21 mouse cellular contexts compared by ENCODE assay signal in genomic region chr2:170142542-170142941, GRCm38 (mm10). TPM values are rescaled to one million over a fixed set of nuclear protein-coding genes. Genes with fewer than 3 reads are reported as not detected.
DNase-seq lines count a peak whose midpoint lies in the region; ATAC-seq lines count a peak whose summit lies in the region.
"Had no signal": no experiment of that assay in that cellular context is flagged by ENCODE, and none has a peak within 500 bp of the region (broad histone marks: within the 10 kb centered on the region; RNA-seq: fewer than 3 reads in every experiment).

No protein-coding gene starts in this region.

- no peaks in the 10 kb centered on the region for H3K9me3 ChIP-seq in kidney, embryonic 16.5 days (ENCODE audit: low read length)
- no peaks in the 10 kb centered on the region for H3K9me3 ChIP-seq in forebrain, embryonic 13.5 days (replicated peaks)
- H3K9me3 ChIP-seq: embryonic facial prominence, embryonic 10.5 days; hindbrain, embryonic 12.5 days; limb, embryonic 13.5 days had no signal

- no peaks in the 10 kb centered on the region for H3K36me3 ChIP-seq in kidney, embryonic 16.5 days (ENCODE audit: insufficient read depth, low read length)
- H3K36me3 ChIP-seq in forebrain, embryonic 13.5 days (ENCODE audit: poor library complexity, severe bottlenecking), result no peaks in the 10 kb centered on the region
- H3K36me3 ChIP-seq: embryonic facial prominence, embryonic 10.5 days; hindbrain, embryonic 12.5 days; limb, embryonic 13.5 days had no signal

- no peak overlapping the region for H3K4me3 ChIP-seq in kidney, embryonic 16.5 days (ENCODE audit: low read length)
- no peak overlapping the region for H3K4me3 ChIP-seq in forebrain, embryonic 13.5 days
- H3K4me3 ChIP-seq: embryonic facial prominence, embryonic 10.5 days; hindbrain, embryonic 12.5 days; limb, embryonic 13.5 days had no signal

- 0 out of 2 replicates have a peak, but pooled peaks have one; percentile 31 for ATAC-seq in kidney, embryonic 16.5 days (ENCODE audit: low FRiP score, low TSS enrichment)
- peak; percentile 45; the same call in 1 of the 2 replicates for ATAC-seq in erythroblast, adult 5-6 weeks (replicated peaks; ENCODE audit: low FRiP score, poor library complexity, severe bottlenecking)
- 0 out of 2 replicates have a peak, but pooled peaks have one; percentile 24 for ATAC-seq in megakaryocyte progenitor cell, adult 5-6 weeks (replicated peaks; ENCODE audit: poor library complexity)
- ATAC-seq in forebrain, embryonic 13.5 days, result no peak
- ATAC-seq: activated CD4-positive, CD25-positive, alpha-beta regulatory T cell, adult 4 months; forebrain, embryonic 14.5 days; midbrain, embryonic 16.5 days had no signal

- H3K4me1 ChIP-seq in kidney, embryonic 16.5 days (ENCODE audit: insufficient read depth, low read length), result peaks cover 8% of the 10 kb centered on the region; the same call in 1 of the 2 replicates
- no peaks in the 10 kb centered on the region for H3K4me1 ChIP-seq in forebrain, embryonic 13.5 days
- H3K4me1 ChIP-seq: hindbrain, embryonic 12.5 days had no signal

- H3K9ac ChIP-seq in kidney, embryonic 16.5 days (replicated peaks; ENCODE audit: low read length), result no peak overlapping the region
- H3K9ac ChIP-seq in forebrain, embryonic 13.5 days, result no peak overlapping the region
- H3K9ac ChIP-seq: hindbrain, embryonic 12.5 days; limb, embryonic 13.5 days had no signal

- no peaks in the 10 kb centered on the region for H3K27me3 ChIP-seq in kidney, embryonic 16.5 days (ENCODE audit: insufficient read depth, low read length)
- no peaks in the 10 kb centered on the region for H3K27me3 ChIP-seq in forebrain, embryonic 13.5 days
- H3K27me3 ChIP-seq: CH12.LX; hindbrain, embryonic 12.5 days; limb, embryonic 13.5 days had no signal

- no peak for DNase-seq in kidney, postnatal 4 days
- DNase-seq in ES-CJ7 (ENCODE audit: low read depth, low spot score), result peak; percentile 72
- no peak for DNase-seq in adrenal gland, postnatal 10 days
- no peak for DNase-seq in urinary bladder, adult 2 months (ENCODE audit: low spot score)
- DNase-seq: adrenal gland, postnatal 14 days; cerebellum, adult 2 months; gastrocnemius, postnatal 36 days; heart, postnatal 14 days; lung, adult 2 months; retina, postnatal 1 day had no signal

- no peak overlapping the region for H3K4me2 ChIP-seq in kidney, embryonic 16.5 days (replicated peaks; ENCODE audit: low read depth, low read length)
- H3K4me2 ChIP-seq in forebrain, embryonic 13.5 days, result no peak overlapping the region
- H3K4me2 ChIP-seq: hindbrain, embryonic 12.5 days; limb, embryonic 13.5 days had no signal

- 92% methylated on average over 10 of the region's 10 CpGs for WGBS in kidney, embryonic 16.5 days
- 90% methylated on average over 10 of the region's 10 CpGs for WGBS in forebrain, embryonic 13.5 days

- H3K27ac ChIP-seq in kidney, embryonic 16.5 days (ENCODE audit: low read length), result no peak overlapping the region
- H3K27ac ChIP-seq in forebrain, embryonic 13.5 days, result no peak overlapping the region
- H3K27ac ChIP-seq: embryonic facial prominence, embryonic 10.5 days; hindbrain, embryonic 12.5 days; limb, embryonic 13.5 days had no signal

RNA-seq across cellular contexts. Expression of gene Zfp217, which starts 5.4 kb away (rescaled TPM):
- 4.4 and 5.1 TPM in 2 replicates for polyA plus RNA-seq in kidney, embryonic 16.5 days (2015; fragmentation: Nextera tagmentation; extraction: Ambion mirVana)
- 75.7 and 92.6 TPM in 2 replicates for total RNA-seq in erythroblast, adult 5-6 weeks (2015; ENCODE audit: low replicate concordance)
- total RNA-seq in erythroblast, adult 5-6 weeks (2017; ENCODE audit: low replicate concordance), result 169 and 180 TPM in 2 replicates
- total RNA-seq in megakaryocyte progenitor cell, adult 5-6 weeks (2015), result 23.6 and 30.2 TPM in 2 replicates
- total RNA-seq in megakaryocyte progenitor cell, adult 5-6 weeks (2017), result 30.4 and 31.2 TPM in 2 replicates
- 2.5 and 2.6 TPM in 2 replicates for polyA plus RNA-seq in forebrain, embryonic 13.5 days (2015; fragmentation: Nextera tagmentation; extraction: Ambion mirVana)
- total RNA-seq in adrenal gland, postnatal 10 days (2021), result 10 to 100 TPM; 22.0 to 31.0 TPM
- polyA plus RNA-seq in urinary bladder, adult 2 months (2012; rRNA removed), result 8.9 and 11.5 TPM in 2 replicates
